Mouse (Mus musculus) olfactory bulb, adult 2 months (tissue): ENCODE results near the gene Hsd17b12.

ENCODE experiments used
- CTCF ChIP-seq: fragments of 200-500 bp; IDR thresholded peaks from 2 replicates; pipeline ENCODE4 v1.5.1; 2012; ENCODE audit warnings: low read depth, mild to moderate bottlenecking, low read length, moderate library complexity; ENCODE audit not compliant: insufficient read depth
- POLR2A ChIP-seq: fragments of 200-500 bp; IDR thresholded peaks from 2 replicates; pipeline ENCODE4 v1.6.1; 2012; ENCODE audit warnings: mild to moderate bottlenecking, low read depth, low read length, moderate library complexity; ENCODE audit not compliant: insufficient read depth

DNA sequence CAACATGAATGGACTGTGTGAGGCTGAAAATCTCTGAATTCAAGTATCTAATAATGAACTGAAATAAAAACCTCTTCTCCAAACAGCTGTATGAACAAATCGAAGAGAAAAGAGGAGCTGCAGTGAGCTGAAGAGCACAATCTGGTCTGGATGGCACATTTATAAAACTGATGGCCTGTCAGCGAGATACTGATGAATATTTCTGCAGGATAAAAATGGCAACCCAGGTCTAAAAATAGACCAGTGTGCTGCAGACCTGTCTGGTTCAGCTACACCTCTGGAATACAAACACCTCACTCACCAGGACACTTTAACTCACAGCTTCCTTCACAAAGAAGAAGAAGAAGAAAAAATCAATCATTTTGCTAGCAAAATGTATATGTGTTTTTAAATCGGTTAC is 29.3 kb downstream of the Hsd17b12 start:
- TF ChIP-seq POLR2A (no peak), CTCF (no peak)
